Mouse (Mus musculus): ENCODE measurements at regions not wholly inside any gene's neighbourhood (a gene's known extent, or its start where the extent isn't known, plus 50 kb on each side); places are given as distances from the start of the nearest gene placed in this dataset.

DNA sequence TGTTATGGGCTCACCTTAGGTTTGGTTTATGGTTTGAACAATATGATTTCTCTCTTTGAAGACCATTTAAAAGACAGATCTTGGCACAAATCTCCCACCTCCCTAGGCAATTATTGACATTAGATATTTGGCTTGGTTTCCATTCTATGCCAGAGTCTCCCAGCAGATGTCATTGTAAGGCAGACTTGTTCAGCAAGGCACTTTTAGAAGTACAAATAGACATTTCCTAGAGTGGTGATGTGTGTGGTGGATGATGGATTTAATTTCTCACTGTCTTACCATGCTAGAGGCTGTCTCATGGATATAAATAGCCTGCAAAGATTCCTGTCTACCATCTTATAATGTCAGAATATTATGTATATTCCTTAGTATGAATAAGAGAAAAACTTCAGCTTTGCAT lies 173.4 kb downstream of the Snx13 start:
- no peak overlapping the region for H3K9ac ChIP-seq (ENCODE audit: control insufficient read depth, low read depth, low read length, poor library complexity, severe bottlenecking)
- no peaks in the 10 kb centered on the region for H3K36me3 ChIP-seq (ENCODE audit: control insufficient read depth in 1 of 2, insufficient read depth in 2 of 2, low read length in 2 of 2)
- no peaks in the 10 kb centered on the region for H3K4me1 ChIP-seq (ENCODE audit: control insufficient read depth in 1 of 2, insufficient read depth in 2 of 2, low read length in 2 of 2)
- no peaks in the 10 kb centered on the region for H3K9me3 ChIP-seq (replicated peaks; ENCODE audit: insufficient read depth, low read length)
- TF ChIP-seq NRF1 (IDR thresholded peaks at IDR 0.05; ENCODE audit: insufficient read depth, low read depth, low read length, poor library complexity, severe bottlenecking) (no peak), ETS1 (IDR thresholded peaks at IDR 0.05; ENCODE audit: low read depth, low read length) (no peak), KAT2A (conservative IDR thresholded peaks at IDR 0.05; ENCODE audit: low read depth, low read length) (no peak), BHLHE40 (IDR thresholded peaks at IDR 0.05; ENCODE audit: borderline replicate concordance, low read depth, low read length) (no peak), ZMIZ1 (IDR thresholded peaks at IDR 0.05; ENCODE audit: low read depth, low read length) (no peak), MAFK (IDR thresholded peaks at IDR 0.05; ENCODE audit: borderline replicate concordance, low read depth, low read length) (no peak), HCFC1 (IDR thresholded peaks at IDR 0.05; ENCODE audit: low read depth, low read length) (no peak), RAD21 (IDR thresholded peaks at IDR 0.05; ENCODE audit: low read depth, low read length) (no peak), MAZ (IDR thresholded peaks at IDR 0.05; ENCODE audit: low read depth, low read length) (no peak), MYB (IDR thresholded peaks at IDR 0.05; ENCODE audit: low read depth, low read length) (no peak), JUND (IDR thresholded peaks at IDR 0.05; ENCODE audit: low read depth, low read length) (no peak), ZNF384 (IDR thresholded peaks at IDR 0.05; ENCODE audit: low read depth, low read length) (no peak), CHD2 (IDR thresholded peaks at IDR 0.05; ENCODE audit: low read length) (no peak), MXI1 (IDR thresholded peaks at IDR 0.05; ENCODE audit: low read depth, low read length) (no peak)
- H3K27ac ChIP-seq (ENCODE audit: control insufficient read depth, low read depth, low read length): no peak overlapping the region
- no peaks in the 10 kb centered on the region for H3K79me2 ChIP-seq (ENCODE audit: control insufficient read depth, insufficient read depth, low read length, poor library complexity)
- H3K4me3 ChIP-seq (ENCODE audit: control insufficient read depth in 1 of 2, insufficient read depth in 1 of 2, low read depth in 2 of 2, low read length in 2 of 2): no peak overlapping the region
- DNase-seq (ENCODE audit: low read depth, low spot score): no peak
- no peaks in the 10 kb centered on the region for H3K27me3 ChIP-seq (ENCODE audit: control insufficient read depth in 1 of 2, insufficient read depth in 2 of 2, low read length in 2 of 2)

GRCm38 (mm10) chr12:35220002-35220401 lies 173.0 kb downstream of the Snx13 start:
- Histone ChIP-seq H3K9me3 (replicated peaks; ENCODE audit: insufficient read depth, low read length) (no peaks in the 10 kb centered on the region), H3K79me2 (ENCODE audit: control insufficient read depth, insufficient read depth, low read length, poor library complexity) (no peaks in the 10 kb centered on the region), H3K27me3 (ENCODE audit: control insufficient read depth in 1 of 2, insufficient read depth in 2 of 2, low read length in 2 of 2) (no peaks in the 10 kb centered on the region), H3K36me3 (ENCODE audit: control insufficient read depth in 1 of 2, insufficient read depth in 2 of 2, low read length in 2 of 2) (no peaks in the 10 kb centered on the region), H3K4me3 (ENCODE audit: control insufficient read depth in 1 of 2, insufficient read depth in 1 of 2, low read depth in 2 of 2, low read length in 2 of 2) (no peak overlapping the region), H3K9ac (ENCODE audit: control insufficient read depth, low read depth, low read length, poor library complexity, severe bottlenecking) (no peak overlapping the region), H3K27ac (ENCODE audit: control insufficient read depth, low read depth, low read length) (no peak overlapping the region), H3K4me1 (ENCODE audit: control insufficient read depth in 1 of 2, insufficient read depth in 2 of 2, low read length in 2 of 2) (no peaks in the 10 kb centered on the region)
- no peak for TF ChIP-seq MYB (IDR thresholded peaks at IDR 0.05; ENCODE audit: low read depth, low read length)
- TF ChIP-seq SIN3A (IDR thresholded peaks at IDR 0.05; ENCODE audit: low read length): no peak
- no peak for DNase-seq (ENCODE audit: low read depth, low spot score)

DNA sequence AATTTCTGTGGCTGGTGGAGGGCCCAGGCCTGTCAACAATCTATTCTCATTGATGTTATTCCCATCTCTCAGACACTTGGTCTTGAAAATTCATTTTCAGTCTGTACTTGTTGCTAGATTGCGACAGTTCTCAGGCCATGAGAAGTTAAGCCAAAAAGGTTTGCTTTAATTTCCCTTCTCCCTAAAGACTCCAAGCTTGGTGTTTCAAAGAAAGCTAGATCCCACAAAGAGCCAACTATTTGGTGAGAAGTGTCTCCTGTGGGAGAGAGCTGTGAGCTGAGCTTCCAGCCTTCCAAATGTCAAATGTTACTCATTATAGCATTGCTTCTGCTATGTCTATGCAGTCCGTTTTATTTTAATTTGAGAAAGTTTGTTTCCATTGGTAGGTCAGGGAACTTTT lies 169.7 kb downstream of the Snx13 start:
- H3K27ac ChIP-seq (ENCODE audit: control insufficient read depth, low read depth, low read length): no peak overlapping the region
- H3K4me1 ChIP-seq (ENCODE audit: control insufficient read depth in 1 of 2, insufficient read depth in 2 of 2, low read length in 2 of 2): no peaks in the 10 kb centered on the region
- H3K79me2 ChIP-seq (ENCODE audit: control insufficient read depth, insufficient read depth, low read length, poor library complexity): no peaks in the 10 kb centered on the region
- no peaks in the 10 kb centered on the region for H3K9me3 ChIP-seq (replicated peaks; ENCODE audit: insufficient read depth, low read length)
- TF ChIP-seq HCFC1 (IDR thresholded peaks at IDR 0.05; ENCODE audit: low read depth, low read length) (no peak), ZNF384 (IDR thresholded peaks at IDR 0.05; ENCODE audit: low read depth, low read length) (no peak)
- no peaks in the 10 kb centered on the region for H3K36me3 ChIP-seq (ENCODE audit: control insufficient read depth in 1 of 2, insufficient read depth in 2 of 2, low read length in 2 of 2)
- no peak overlapping the region for H3K9ac ChIP-seq (ENCODE audit: control insufficient read depth, low read depth, low read length, poor library complexity, severe bottlenecking)
- H3K4me3 ChIP-seq (ENCODE audit: control insufficient read depth in 1 of 2, insufficient read depth in 1 of 2, low read depth in 2 of 2, low read length in 2 of 2): no peak overlapping the region
- no peaks in the 10 kb centered on the region for H3K27me3 ChIP-seq (ENCODE audit: control insufficient read depth in 1 of 2, insufficient read depth in 2 of 2, low read length in 2 of 2)
- no peak for DNase-seq (ENCODE audit: low read depth, low spot score)
